Mouse (Mus musculus) embryonic facial prominence, embryonic 10.5 days (tissue): ENCODE data around the gene Arhgap8. TPM values are rescaled to one million over a fixed set of nuclear protein-coding genes. Genes with fewer than 3 reads are reported as not detected.
"Not testable (repeated sequence)": the region's sequence is repeated elsewhere in the genome, so short reads cannot be mapped to it uniquely, and the experiment has no call there.

ENCODE experiments used
- DNase-seq: peaks from one replicate; pipeline ENCODE4 v3.0.0-alpha.2; 2017; ENCODE audit warnings: low spot score
- H3K27ac ChIP-seq: fragments of 300-500 bp; sonication (generic); replicated peaks from 2 replicates; pipeline ENCODE4 v1.5.1; 2016; ENCODE audit warnings: mild to moderate bottlenecking
- H3K27me3 ChIP-seq: fragments of 300-500 bp; sonication (generic); replicated peaks from 2 replicates; pipeline ENCODE4 v1.6.1; 2016; ENCODE audit warnings: low read depth, mild to moderate bottlenecking; ENCODE audit not compliant: poor library complexity, severe bottlenecking
- H3K36me3 ChIP-seq: fragments of 300-500 bp; sonication (generic); replicated peaks from 2 replicates; pipeline ENCODE4 v1.6.1; 2016; ENCODE audit warnings: mild to moderate bottlenecking, moderate library complexity
- H3K4me1 ChIP-seq: fragments of 300-500 bp; sonication (generic); 2 replicates; pipeline ENCODE4 v1.6.1; 2016
- H3K4me3 ChIP-seq: fragments of 300-500 bp; sonication (generic); 2 replicates; pipeline ENCODE4 v1.5.1; 2016; ENCODE audit warnings: mild to moderate bottlenecking, moderate library complexity
- H3K9me3 ChIP-seq: fragments of 300-500 bp; sonication (generic); 2 replicates; pipeline ENCODE4 v1.6.1; 2016; ENCODE audit warnings: mild to moderate bottlenecking
- WGBS: fragments of 180-500 bp; shearing (Covaris S2); methylation state at CpG from one replicate; pipeline ENCODE4 v1.1.7; 2016; 5-methylcytosine and 5-hydroxymethylcytosine counted together
- polyA plus RNA-seq: library from polyadenylated mRNA; unstranded; fragments of >200 nt; fragmentation: Nextera tagmentation; extraction: Ambion mirVana; gene quantifications from 2 replicates; pipeline ENCODE4 v1.2.1, GENCODE M21; 2016

Gene Arhgap8
- polyA plus RNA-seq, 1 experiment from 2014 or later, result 6.6 TPM

GRCm38 (mm10) chr15:84744308-84744707 lies 24.5 kb downstream of the Arhgap8 start:
- Histone ChIP-seq H3K27ac (no peak overlapping the region), H3K36me3 (no peaks in the 10 kb centered on the region), H3K4me3 (no peak overlapping the region)

GRCm38 (mm10) chr15:84745831-84746230 lies 26.0 kb downstream of the Arhgap8 start:
- H3K27ac ChIP-seq, result no peak overlapping the region
- H3K4me3 ChIP-seq, result no peak overlapping the region
- peaks cover 17% of the 10 kb centered on the region for H3K4me1 ChIP-seq
- 92% methylated on average over 4 of the region's 4 CpGs for WGBS
- H3K36me3 ChIP-seq, result no peaks in the 10 kb centered on the region
- peaks cover 7% of the 10 kb centered on the region; the same call in 1 of the 2 replicates for H3K27me3 ChIP-seq
- DNase-seq, result no peak
- no peaks in the 10 kb centered on the region for H3K9me3 ChIP-seq

More at GRCm38 (mm10) chr15:84744308-84744707, 24.5 kb downstream of the Arhgap8 start:
- H3K4me1 ChIP-seq, result peaks cover 17% of the 10 kb centered on the region
- H3K27me3 ChIP-seq, result peaks cover 7% of the 10 kb centered on the region; the same call in 1 of the 2 replicates
- DNase-seq, result no peak
- H3K9me3 ChIP-seq, result peaks cover 3% of the 10 kb centered on the region; the same call in 1 of the 2 replicates
- 16% methylated on average over 2 of the region's 2 CpGs for WGBS

GRCm38 (mm10) chr15:84754987-84755386 lies 35.1 kb downstream of the Arhgap8 start:
- 14% methylated on average over 3 of the region's 3 CpGs for WGBS
- peaks cover 34% of the 10 kb centered on the region for H3K4me1 ChIP-seq
- H3K4me3 ChIP-seq, result no peak overlapping the region
- DNase-seq, result peak; percentile 82
- H3K27me3 ChIP-seq, result peaks cover 33% of the 10 kb centered on the region
- H3K36me3 ChIP-seq, result no peaks in the 10 kb centered on the region
- no peaks in the 10 kb centered on the region for H3K9me3 ChIP-seq
- H3K27ac ChIP-seq, result no peak overlapping the region

GRCm38 (mm10) chr15:84756426-84756825 lies 36.6 kb downstream of the Arhgap8 start:
- H3K36me3 ChIP-seq, result no peaks in the 10 kb centered on the region
- peaks cover 34% of the 10 kb centered on the region for H3K4me1 ChIP-seq
- WGBS, result 2% methylated on average over 22 of the region's 22 CpGs
- 0 out of 2 replicates have a peak overlapping the region, but pooled peaks have one; percentile 8 for H3K27ac ChIP-seq
- peak overlapping the region; percentile 52 for H3K4me3 ChIP-seq
- no peak for DNase-seq
- H3K27me3 ChIP-seq, result peaks cover 33% of the 10 kb centered on the region
- no peaks in the 10 kb centered on the region for H3K9me3 ChIP-seq

- H3K4me1 ChIP-seq, result peaks cover 39% of the 10 kb centered on the region
- 32% methylated on average over 4 of the region's 4 CpGs for WGBS
- H3K9me3 ChIP-seq, result no peaks in the 10 kb centered on the region
- H3K36me3 ChIP-seq, result no peaks in the 10 kb centered on the region
- H3K4me3 ChIP-seq, result no peak overlapping the region
- DNase-seq, result peak; percentile 68
- H3K27me3 ChIP-seq, result peaks cover 33% of the 10 kb centered on the region
- H3K27ac ChIP-seq, result no peak overlapping the region
Observed at GRCm38 (mm10) chr15:84758493-84758892, 38.6 kb downstream of the Arhgap8 start.

GRCm38 (mm10) chr15:84762712-84763422 lies 43.0 kb downstream of the Arhgap8 start:
- Histone ChIP-seq H3K4me3 (no peak overlapping the region), H3K27ac (no peak overlapping the region), H3K9me3 (no peaks in the 10 kb centered on the region), H3K27me3 (peaks cover 6% of the 10 kb centered on the region), H3K4me1 (peaks cover 19% of the 10 kb centered on the region), H3K36me3 (no peaks in the 10 kb centered on the region)
- 66% methylated on average over 8 of the region's 8 CpGs for WGBS
- DNase-seq, result no peak

- H3K27me3 ChIP-seq, result peaks cover under 1% of the 10 kb centered on the region; the same call in 1 of the 2 replicates
- H3K36me3 ChIP-seq, result no peaks in the 10 kb centered on the region
- 27% methylated on average over 7 of the region's 7 CpGs for WGBS
- no peaks in the 10 kb centered on the region for H3K9me3 ChIP-seq
- no peak overlapping the region for H3K4me3 ChIP-seq
- no peak for DNase-seq
- peaks cover 19% of the 10 kb centered on the region for H3K4me1 ChIP-seq
- no peak overlapping the region for H3K27ac ChIP-seq
Observed at GRCm38 (mm10) chr15:84763423-84763812, 43.6 kb downstream of the Arhgap8 start.

GRCm38 (mm10) chr15:84766621-84767020 lies 46.8 kb downstream of the Arhgap8 start:
- WGBS, result 36% methylated on average over 10 of the region's 10 CpGs
- Histone ChIP-seq H3K4me3 (no peak overlapping the region), H3K27me3 (no peaks in the 10 kb centered on the region), H3K27ac (no peak overlapping the region), H3K9me3 (no peaks in the 10 kb centered on the region), H3K36me3 (no peaks in the 10 kb centered on the region), H3K4me1 (peaks cover 19% of the 10 kb centered on the region)
- DNase-seq, result no peak

- not testable (repeated sequence) for H3K4me3 ChIP-seq, H3K9me3 ChIP-seq, H3K36me3 ChIP-seq, H3K27ac ChIP-seq, H3K27me3 ChIP-seq, DNase-seq
- WGBS, result 83% methylated on average over 4 of the region's 4 CpGs
- peaks cover 18% of the 10 kb centered on the region for H3K4me1 ChIP-seq
Observed at GRCm38 (mm10) chr15:84768531-84768930, 48.7 kb downstream of the Arhgap8 start.

- Histone ChIP-seq H3K4me1 (peaks cover 21% of the 10 kb centered on the region), H3K27ac (no peak overlapping the region), H3K9me3 (no peaks in the 10 kb centered on the region), H3K4me3 (no peak overlapping the region), H3K36me3 (no peaks in the 10 kb centered on the region), H3K27me3 (no peaks in the 10 kb centered on the region)
- DNase-seq, result no peak
- whole genome bisulfite sequencing, result 86% methylated on average over 11 of the region's 11 CpGs
Observed at GRCm38 (mm10) chr15:84769641-84770341, 49.9 kb downstream of the Arhgap8 start.

- H3K9me3 ChIP-seq, result no peaks in the 10 kb centered on the region
- H3K36me3 ChIP-seq, result no peaks in the 10 kb centered on the region
- H3K27me3 ChIP-seq, result peaks cover 6% of the 10 kb centered on the region; the same call in 1 of the 2 replicates
- peaks cover 30% of the 10 kb centered on the region for H3K4me1 ChIP-seq
- no peak overlapping the region for H3K4me3 ChIP-seq
- no peak for DNase-seq
- H3K27ac ChIP-seq, result no peak overlapping the region
- WGBS, result 84% methylated on average over 21 of the region's 21 CpGs
Observed at GRCm38 (mm10) chr15:84772191-84773111, 52.6 kb downstream of the Arhgap8 start.
